Mouse (Mus musculus) lung, adult 2 months (tissue): ENCODE data around the gene Ildr1.

Experiments
- CTCF ChIP-seq: fragments of 200-500 bp; IDR thresholded peaks from 2 replicates; pipeline ENCODE4 v1.5.1; 2011; ENCODE audit warnings: mild to moderate bottlenecking, low read length, control low read depth; ENCODE audit not compliant: insufficient read depth
- POLR2A ChIP-seq: fragments of 200-500 bp; IDR thresholded peaks from 2 replicates; pipeline ENCODE4 v1.6.1; 2011; ENCODE audit warnings: low read depth, mild to moderate bottlenecking, control low read depth, low read length, borderline replicate concordance; ENCODE audit errors: extremely low read depth

DNA sequence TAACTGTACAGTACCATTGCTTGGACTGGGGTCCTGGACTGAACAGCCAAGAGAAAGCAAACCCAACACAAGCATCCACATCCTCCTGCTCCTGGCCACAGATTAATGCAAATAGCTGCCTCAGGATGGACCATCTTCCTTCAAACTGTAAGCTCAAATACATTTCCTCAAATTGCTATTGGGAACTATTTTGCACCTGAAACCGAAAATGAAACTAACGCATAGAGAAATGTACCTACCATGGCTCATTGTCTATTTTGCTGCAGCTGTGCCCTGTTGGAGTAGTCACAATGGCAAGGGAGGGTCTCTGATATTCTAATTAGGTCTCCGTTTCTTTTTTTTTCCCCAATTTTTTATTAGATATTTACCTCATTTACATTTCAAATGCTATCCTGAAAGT is 11.9 kb upstream of the Ildr1 start:
- TF ChIP-seq POLR2A: no peak
- TF ChIP-seq CTCF: no peak
